Mouse (Mus musculus): ENCODE results near the gene Ebf1. TPM values are rescaled to one million over a fixed set of nuclear protein-coding genes. Genes with fewer than 3 reads are reported as not detected.

The Ebf1 gene
- polyA plus RNA-seq, 1 experiment from 2014 or later: 113 TPM

DNA sequence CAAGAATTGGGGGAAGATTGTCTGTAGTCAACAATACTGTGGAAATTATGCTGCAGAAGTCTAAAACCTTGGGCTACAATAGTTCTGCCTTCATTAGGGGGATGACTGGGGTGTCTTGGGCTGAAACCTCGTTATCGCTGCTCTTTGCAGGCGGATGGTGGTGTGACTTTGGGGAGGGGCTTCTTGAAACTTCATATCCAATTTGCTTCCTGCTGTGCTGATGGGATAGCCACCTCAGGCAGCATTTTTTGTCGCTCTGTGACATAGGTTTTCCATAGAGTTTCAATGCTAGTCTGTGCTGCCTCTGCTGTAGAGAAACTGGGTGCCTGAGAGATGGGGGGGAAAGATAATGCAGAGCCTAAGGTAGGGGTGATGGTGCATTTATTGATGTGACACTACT is 198.9 kb downstream of the Ebf1 start:
- DNase-seq (ENCODE audit: low spot score) (no peak), ATAC-seq (ENCODE audit: insufficient read depth, low FRiP score, low TSS enrichment) (no peak)
- H3K27me3 ChIP-seq (ENCODE audit: control insufficient read depth, insufficient read depth, low read length): no peaks in the 10 kb centered on the region
- no peak overlapping the region for H3K27ac ChIP-seq (ENCODE audit: low read depth, low read length)
- no peak overlapping the region for H3K9ac ChIP-seq (ENCODE audit: low read length)
- H3K9me3 ChIP-seq (ENCODE audit: control insufficient read depth, low read length): no peaks in the 10 kb centered on the region
- no peak overlapping the region for H3K4me3 ChIP-seq (ENCODE audit: low read depth, low read length)
- no peak overlapping the region for H3K4me2 ChIP-seq (ENCODE audit: low read depth)
- H3K36me3 ChIP-seq (ENCODE audit: control insufficient read depth, insufficient read depth, low read length): no peaks in the 10 kb centered on the region
- H3K4me1 ChIP-seq (ENCODE audit: control insufficient read depth, insufficient read depth, low read length): peaks cover 3% of the 10 kb centered on the region; the same call in 1 of the 2 replicates
- 84% methylated on average over 4 of the region's 4 CpGs for WGBS

DNA sequence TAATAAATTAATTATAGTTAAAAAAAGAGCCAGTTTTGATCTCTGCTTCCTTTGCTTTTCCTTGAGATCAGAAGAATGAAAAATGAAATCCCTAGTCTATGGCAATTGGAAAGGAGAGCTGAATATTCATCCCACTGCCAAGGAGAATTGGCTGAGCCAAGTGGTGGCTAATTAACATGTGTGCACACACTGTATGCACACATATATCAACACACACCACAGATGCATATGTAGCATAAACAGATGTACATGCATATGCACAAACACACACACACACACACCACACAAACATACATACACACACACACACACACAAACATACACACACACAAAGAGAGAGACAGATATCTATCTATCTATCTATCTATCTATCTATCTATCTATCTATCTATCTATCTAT is 205.2 kb downstream of the Ebf1 start:
- Histone ChIP-seq H3K9ac (ENCODE audit: low read length) (no peak overlapping the region), H3K4me2 (ENCODE audit: low read depth) (no peak overlapping the region), H3K4me1 (ENCODE audit: control insufficient read depth, insufficient read depth, low read length) (peaks cover 3% of the 10 kb centered on the region; the same call in 1 of the 2 replicates), H3K36me3 (ENCODE audit: control insufficient read depth, insufficient read depth, low read length) (no peaks in the 10 kb centered on the region), H3K27ac (ENCODE audit: low read depth, low read length) (no peak overlapping the region), H3K27me3 (ENCODE audit: control insufficient read depth, insufficient read depth, low read length) (no peaks in the 10 kb centered on the region), H3K4me3 (ENCODE audit: low read depth, low read length) (no peak overlapping the region), H3K9me3 (ENCODE audit: control insufficient read depth, low read length) (no peaks in the 10 kb centered on the region)
- DNase-seq (ENCODE audit: low spot score) (no peak), ATAC-seq (ENCODE audit: insufficient read depth, low FRiP score, low TSS enrichment) (no peak)

DNA sequence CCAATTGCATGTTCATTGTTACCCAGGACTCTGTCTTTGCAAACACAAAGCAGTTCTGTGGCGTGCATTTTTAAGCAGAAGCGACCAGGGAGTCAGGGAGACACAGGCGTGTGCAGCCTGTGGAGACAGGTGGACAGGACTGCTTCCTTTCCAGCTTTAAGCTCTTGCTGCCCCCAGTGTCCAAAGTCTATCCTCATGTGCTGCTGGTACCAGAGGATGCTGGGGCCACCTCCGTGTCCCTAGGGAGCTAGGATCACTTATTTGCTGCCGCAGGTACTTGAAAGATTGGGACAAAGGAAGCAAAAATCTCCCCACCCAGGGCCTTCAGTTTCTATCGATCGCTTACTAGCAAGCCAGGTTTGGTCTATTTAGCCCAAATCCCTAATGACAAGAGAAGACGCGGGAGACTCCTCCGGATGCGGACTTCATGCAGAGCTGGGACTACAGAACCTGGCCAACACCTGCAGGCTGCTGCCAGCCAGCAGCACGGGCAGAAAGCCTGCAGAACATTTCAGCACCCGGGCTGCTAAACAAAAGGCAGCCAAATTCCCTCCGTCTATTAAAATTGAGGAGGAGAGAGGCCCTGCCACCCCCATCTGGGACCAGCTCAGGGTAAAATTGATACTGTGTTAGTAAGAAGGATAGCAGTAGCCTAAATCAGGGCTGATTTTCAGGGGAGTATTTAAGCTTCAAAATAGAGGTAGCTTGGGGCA is 215.3 kb downstream of the Ebf1 start:
- no peaks in the 10 kb centered on the region for H3K9me3 ChIP-seq (ENCODE audit: control insufficient read depth, low read length)
- H3K4me1 ChIP-seq (ENCODE audit: control insufficient read depth, insufficient read depth, low read length): peaks cover 19% of the 10 kb centered on the region
- H3K27ac ChIP-seq (ENCODE audit: low read depth, low read length): peak overlapping the region; percentile 17
- WGBS: 8% methylated on average over 14 of the region's 14 CpGs
- ATAC-seq (ENCODE audit: insufficient read depth, low FRiP score, low TSS enrichment) (0 out of 2 replicates have a peak, but pooled peaks have one; percentile 43), DNase-seq (ENCODE audit: low spot score) (peak; percentile 34)
- peak overlapping the region; percentile 27 for H3K4me2 ChIP-seq (ENCODE audit: low read depth)
- peak overlapping the region; percentile 30 for H3K9ac ChIP-seq (ENCODE audit: low read length)
- no peaks in the 10 kb centered on the region for H3K36me3 ChIP-seq (ENCODE audit: control insufficient read depth, insufficient read depth, low read length)
- no peak overlapping the region for H3K4me3 ChIP-seq (ENCODE audit: low read depth, low read length)
- no peaks in the 10 kb centered on the region for H3K27me3 ChIP-seq (ENCODE audit: control insufficient read depth, insufficient read depth, low read length)

DNA sequence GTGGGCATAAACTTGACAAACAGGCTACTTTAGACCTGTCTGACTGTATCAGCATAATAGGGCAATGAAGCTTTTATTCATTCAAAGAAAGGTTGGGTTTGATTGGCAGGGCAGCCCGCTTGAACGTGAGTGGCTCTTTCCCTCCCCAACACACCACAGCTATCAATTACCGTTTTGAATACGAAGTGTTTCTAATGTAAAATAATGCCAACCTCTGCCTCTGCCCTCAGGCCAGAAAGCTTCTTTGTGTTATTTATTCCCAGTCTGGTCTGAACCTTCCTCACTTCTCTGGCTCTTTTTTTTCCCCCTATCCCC is 215.8 kb downstream of the Ebf1 start:
- 4% methylated on average over 4 of the region's 4 CpGs for WGBS
- Histone ChIP-seq H3K9me3 (ENCODE audit: control insufficient read depth, low read length) (no peaks in the 10 kb centered on the region), H3K9ac (ENCODE audit: low read length) (no peak overlapping the region), H3K27ac (ENCODE audit: low read depth, low read length) (peak overlapping the region; percentile 17), H3K36me3 (ENCODE audit: control insufficient read depth, insufficient read depth, low read length) (no peaks in the 10 kb centered on the region), H3K4me1 (ENCODE audit: control insufficient read depth, insufficient read depth, low read length) (peaks cover 19% of the 10 kb centered on the region), H3K4me3 (ENCODE audit: low read depth, low read length) (no peak overlapping the region), H3K4me2 (ENCODE audit: low read depth) (peak overlapping the region; percentile 27), H3K27me3 (ENCODE audit: control insufficient read depth, insufficient read depth, low read length) (no peaks in the 10 kb centered on the region)
- ATAC-seq (ENCODE audit: insufficient read depth, low FRiP score, low TSS enrichment) (peak; percentile 63; the same call in 1 of the 2 replicates), DNase-seq (ENCODE audit: low spot score) (peak; percentile 37)

DNA sequence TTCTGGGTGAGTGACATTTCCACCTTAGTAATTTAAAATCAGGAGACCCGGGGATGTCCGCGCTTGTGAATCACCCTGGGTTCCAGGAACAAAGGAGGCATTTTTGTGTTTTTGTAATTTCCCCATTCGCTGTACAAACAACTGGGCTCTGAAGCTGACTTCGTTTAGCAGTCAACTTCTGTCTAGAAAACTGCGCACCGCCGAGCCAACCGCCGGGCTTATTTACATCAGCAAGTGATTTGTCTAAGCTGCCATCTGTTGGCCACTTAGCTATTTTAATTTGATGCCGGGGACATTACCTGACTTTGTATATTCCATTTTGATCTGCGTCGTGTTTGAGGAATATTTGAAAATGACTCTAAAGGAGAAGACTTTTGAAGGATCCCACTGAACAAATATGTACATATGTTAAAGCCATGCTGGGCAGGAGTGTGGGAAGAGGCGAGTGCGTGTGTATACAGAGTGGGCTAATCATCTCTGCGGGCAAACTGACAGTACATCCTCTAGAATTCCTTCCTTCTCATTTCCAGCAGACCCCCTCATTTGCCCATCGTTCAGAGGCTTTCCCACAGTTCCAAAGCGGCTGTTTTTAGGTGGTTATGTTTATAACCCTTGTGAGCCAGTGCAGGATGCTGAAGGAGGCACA is 216.4 kb downstream of the Ebf1 start:
- Histone ChIP-seq H3K27me3 (ENCODE audit: control insufficient read depth, insufficient read depth, low read length) (no peaks in the 10 kb centered on the region), H3K27ac (ENCODE audit: low read depth, low read length) (peak overlapping the region; percentile 17), H3K4me3 (ENCODE audit: low read depth, low read length) (no peak overlapping the region), H3K4me2 (ENCODE audit: low read depth) (peak overlapping the region; percentile 27), H3K9me3 (ENCODE audit: control insufficient read depth, low read length) (no peaks in the 10 kb centered on the region), H3K36me3 (ENCODE audit: control insufficient read depth, insufficient read depth, low read length) (no peaks in the 10 kb centered on the region), H3K4me1 (ENCODE audit: control insufficient read depth, insufficient read depth, low read length) (peaks cover 19% of the 10 kb centered on the region), H3K9ac (ENCODE audit: low read length) (no peak overlapping the region)
- DNase-seq (ENCODE audit: low spot score) (peak; percentile 56), ATAC-seq (ENCODE audit: insufficient read depth, low FRiP score, low TSS enrichment) (peak; percentile 45; the same call in 1 of the 2 replicates)
- whole genome bisulfite sequencing: 24% methylated on average over 18 of the region's 18 CpGs

DNA sequence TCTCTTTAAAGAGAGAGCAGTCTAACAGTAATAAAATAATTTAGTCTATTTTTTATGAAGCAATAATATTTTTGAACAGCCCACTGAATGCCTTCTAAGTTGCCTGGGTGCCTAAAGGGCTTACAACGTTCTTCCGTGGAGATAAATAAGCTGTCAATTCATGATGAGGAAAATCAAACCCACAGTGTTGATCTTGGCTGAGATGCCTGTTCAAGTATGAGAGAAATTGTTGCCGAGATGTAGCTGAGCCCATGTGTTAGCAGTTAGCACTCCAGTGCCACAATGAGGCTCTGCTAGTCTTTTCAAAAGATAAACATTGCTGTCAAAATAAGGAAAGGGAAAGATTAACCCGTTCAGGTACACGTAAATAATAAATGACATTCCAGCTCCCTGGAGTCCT is 218.0 kb downstream of the Ebf1 start:
- H3K36me3 ChIP-seq (ENCODE audit: control insufficient read depth, insufficient read depth, low read length): no peaks in the 10 kb centered on the region
- peaks cover 17% of the 10 kb centered on the region for H3K4me1 ChIP-seq (ENCODE audit: control insufficient read depth, insufficient read depth, low read length)
- no peak overlapping the region for H3K27ac ChIP-seq (ENCODE audit: low read depth, low read length)
- 53% methylated on average over 5 of the region's 5 CpGs for WGBS
- DNase-seq (ENCODE audit: low spot score) (no peak), ATAC-seq (ENCODE audit: insufficient read depth, low FRiP score, low TSS enrichment) (no peak)
- H3K9me3 ChIP-seq (ENCODE audit: control insufficient read depth, low read length): no peaks in the 10 kb centered on the region
- no peaks in the 10 kb centered on the region for H3K27me3 ChIP-seq (ENCODE audit: control insufficient read depth, insufficient read depth, low read length)
- H3K4me3 ChIP-seq (ENCODE audit: low read depth, low read length): no peak overlapping the region
- H3K4me2 ChIP-seq (ENCODE audit: low read depth): no peak overlapping the region
- no peak overlapping the region for H3K9ac ChIP-seq (ENCODE audit: low read length)

DNA sequence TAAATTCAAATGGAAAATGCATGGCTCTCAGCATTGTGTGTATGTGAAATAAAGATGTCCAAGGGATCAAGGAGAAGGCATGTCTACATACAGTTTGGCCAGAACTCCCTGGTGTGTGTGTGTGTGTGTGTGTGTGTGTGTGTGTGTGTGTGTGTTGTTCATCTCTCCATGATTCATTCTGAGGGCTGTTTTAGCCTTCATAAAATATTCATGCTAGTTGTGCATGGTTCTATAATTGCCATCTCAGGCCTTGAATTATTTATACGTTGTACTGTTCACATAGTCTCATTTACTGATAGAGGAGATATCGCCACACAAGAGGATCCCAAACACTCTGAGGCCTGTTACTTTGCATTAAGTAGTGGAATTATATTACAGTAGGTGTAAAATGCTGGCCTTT is 220.5 kb downstream of the Ebf1 start:
- ATAC-seq (ENCODE audit: insufficient read depth, low FRiP score, low TSS enrichment) (no peak), DNase-seq (ENCODE audit: low spot score) (no peak)
- Histone ChIP-seq H3K27me3 (ENCODE audit: control insufficient read depth, insufficient read depth, low read length) (no peaks in the 10 kb centered on the region), H3K9ac (ENCODE audit: low read length) (no peak overlapping the region), H3K36me3 (ENCODE audit: control insufficient read depth, insufficient read depth, low read length) (no peaks in the 10 kb centered on the region), H3K9me3 (ENCODE audit: control insufficient read depth, low read length) (no peaks in the 10 kb centered on the region), H3K4me1 (ENCODE audit: control insufficient read depth, insufficient read depth, low read length) (peaks cover 18% of the 10 kb centered on the region), H3K4me3 (ENCODE audit: low read depth, low read length) (no peak overlapping the region), H3K27ac (ENCODE audit: low read depth, low read length) (no peak overlapping the region), H3K4me2 (ENCODE audit: low read depth) (no peak overlapping the region)
- 73% methylated on average over 2 of the region's 2 CpGs for WGBS

DNA sequence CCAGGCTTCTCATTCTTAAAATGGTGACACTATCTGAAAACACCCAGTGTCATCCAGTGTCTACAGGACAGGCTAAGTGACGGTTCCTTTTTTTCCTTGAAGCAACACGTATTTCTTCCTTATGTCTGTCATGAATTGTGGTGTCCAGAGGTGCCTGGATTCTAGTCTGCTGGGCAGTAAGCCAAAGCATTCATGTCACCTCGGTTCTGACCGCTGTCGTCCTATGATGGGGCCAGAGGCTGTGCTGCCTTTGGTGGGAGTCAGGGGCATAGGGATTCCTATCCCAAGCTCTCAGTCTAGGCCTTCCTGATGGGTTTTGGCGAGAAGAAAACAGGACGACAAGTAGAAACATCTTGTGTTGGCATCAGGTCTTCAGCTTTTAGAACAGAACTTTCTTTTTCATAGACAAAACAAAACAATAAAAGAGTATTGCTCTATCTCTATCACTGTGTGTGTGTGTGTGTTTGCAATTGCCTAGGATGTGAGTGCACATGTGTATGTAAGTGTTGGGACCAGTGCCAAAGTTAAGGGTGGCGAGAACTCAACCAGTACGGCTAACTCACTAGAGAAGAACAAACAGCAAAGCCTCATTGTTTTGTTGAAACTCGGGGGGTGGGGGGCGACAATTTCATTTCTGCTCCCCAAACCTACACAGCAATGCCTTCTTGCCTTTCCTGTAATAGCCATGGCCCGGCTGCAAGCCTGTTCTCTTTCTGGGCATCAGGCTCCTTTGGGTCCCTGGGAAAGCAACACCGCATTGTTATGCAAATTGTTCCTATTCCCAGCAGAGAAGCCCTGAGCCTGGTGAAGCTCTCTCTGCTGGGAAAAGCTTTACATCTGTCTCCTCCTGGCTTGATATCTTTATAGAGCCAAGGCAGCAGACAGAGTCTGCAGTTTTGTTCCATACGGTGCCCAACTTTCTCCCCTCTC is 224.3 kb downstream of the Ebf1 start:
- ATAC-seq (ENCODE audit: insufficient read depth, low FRiP score, low TSS enrichment) (peak; percentile 79), DNase-seq (ENCODE audit: low spot score) (peak; percentile 53)
- Histone ChIP-seq H3K9ac (ENCODE audit: low read length) (no peak overlapping the region), H3K27ac (ENCODE audit: low read depth, low read length) (peak overlapping the region; percentile 15; the same call in 1 of the 2 replicates), H3K4me3 (ENCODE audit: low read depth, low read length) (no peak overlapping the region), H3K27me3 (ENCODE audit: control insufficient read depth, insufficient read depth, low read length) (no peaks in the 10 kb centered on the region), H3K4me1 (ENCODE audit: control insufficient read depth, insufficient read depth, low read length) (peaks cover 9% of the 10 kb centered on the region; the same call in 1 of the 2 replicates), H3K9me3 (ENCODE audit: control insufficient read depth, low read length) (no peaks in the 10 kb centered on the region), H3K4me2 (ENCODE audit: low read depth) (no peak overlapping the region), H3K36me3 (ENCODE audit: control insufficient read depth, insufficient read depth, low read length) (no peaks in the 10 kb centered on the region)
- WGBS: 44% methylated on average over 14 of the region's 14 CpGs
